Mouse (Mus musculus): Measurements from ENCODE around the gene Ccdc92b. TPM values are rescaled to one million over a fixed set of nuclear protein-coding genes. Genes with fewer than 3 reads are reported as not detected.

The Ccdc92b gene
- total RNA-seq, 1 experiment from 2014 or later: 0.05 TPM

DNA sequence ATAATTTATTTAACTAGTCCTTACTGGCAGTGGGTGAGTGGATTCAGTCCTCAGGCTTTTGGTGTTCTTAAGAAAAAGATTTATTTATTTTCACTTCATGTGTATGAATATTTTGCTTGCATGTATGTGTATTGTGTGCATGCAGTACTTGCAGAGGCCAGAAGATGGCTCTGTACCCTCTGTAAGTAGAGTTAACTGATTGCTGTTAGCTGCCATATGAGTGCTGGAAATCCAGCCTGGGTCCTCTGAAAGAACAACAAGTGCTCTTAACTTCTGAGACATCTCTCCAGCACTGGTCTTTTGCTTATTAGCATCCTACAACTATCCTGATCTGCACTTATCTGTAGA is 21.4 kb upstream of the Ccdc92b start:
- no peak for ATAC-seq (replicated peaks in 1 of 2; ENCODE audit: insufficient read depth in 1 of 2, low FRiP score in 2 of 2, low TSS enrichment in 1 of 2, low read depth in 1 of 2, poor library complexity in 2 of 2, severe bottlenecking in 2 of 2)

- ATAC-seq (replicated peaks in 1 of 2; ENCODE audit: insufficient read depth in 1 of 2, low FRiP score in 2 of 2, low TSS enrichment in 1 of 2, low read depth in 1 of 2, poor library complexity in 2 of 2, severe bottlenecking in 2 of 2): no peak
Observed at GRCm38 (mm10) chr11:74602286-74602685, 17.1 kb upstream of the Ccdc92b start.

- ATAC-seq (replicated peaks in 1 of 2; ENCODE audit: insufficient read depth in 1 of 2, low FRiP score in 2 of 2, low TSS enrichment in 1 of 2, low read depth in 1 of 2, poor library complexity in 2 of 2, severe bottlenecking in 2 of 2): no peak
Observed at GRCm38 (mm10) chr11:74610068-74610467, 9.3 kb upstream of the Ccdc92b start.

- ATAC-seq (replicated peaks in 1 of 2; ENCODE audit: insufficient read depth in 1 of 2, low FRiP score in 2 of 2, low TSS enrichment in 1 of 2, low read depth in 1 of 2, poor library complexity in 2 of 2, severe bottlenecking in 2 of 2): 0 out of 4 replicates have a peak, but pooled peaks have one; percentile 17 to 21
Observed at GRCm38 (mm10) chr11:74610545-74611176, 8.7 kb upstream of the Ccdc92b start, which contains the start of gene Rap1gap2. Gene Rap1gap2 (minus strand): TSS chr11:74610915.

DNA sequence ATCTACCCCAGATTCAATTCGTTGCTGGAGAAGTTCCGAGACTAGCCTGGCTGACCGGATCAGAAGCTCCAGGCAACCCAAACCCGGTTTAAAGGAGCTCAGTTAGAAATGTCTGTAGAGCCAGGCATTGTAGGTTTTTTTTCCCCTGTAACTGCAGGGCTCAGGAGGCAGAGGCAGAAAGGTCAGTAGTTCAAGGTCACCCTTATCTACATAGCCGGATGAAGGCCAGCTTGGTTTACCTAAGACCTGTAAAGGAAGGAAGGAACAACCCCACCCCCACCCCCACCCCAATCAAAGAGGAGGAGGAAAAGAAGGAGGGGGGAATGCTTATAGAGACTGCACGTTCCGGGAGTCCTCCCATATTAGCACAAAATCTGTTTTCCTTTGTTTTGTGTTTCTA is 8.0 kb upstream of the Ccdc92b start:
- no peak for ATAC-seq (replicated peaks in 1 of 2; ENCODE audit: insufficient read depth in 1 of 2, low FRiP score in 2 of 2, low TSS enrichment in 1 of 2, low read depth in 1 of 2, poor library complexity in 2 of 2, severe bottlenecking in 2 of 2)

DNA sequence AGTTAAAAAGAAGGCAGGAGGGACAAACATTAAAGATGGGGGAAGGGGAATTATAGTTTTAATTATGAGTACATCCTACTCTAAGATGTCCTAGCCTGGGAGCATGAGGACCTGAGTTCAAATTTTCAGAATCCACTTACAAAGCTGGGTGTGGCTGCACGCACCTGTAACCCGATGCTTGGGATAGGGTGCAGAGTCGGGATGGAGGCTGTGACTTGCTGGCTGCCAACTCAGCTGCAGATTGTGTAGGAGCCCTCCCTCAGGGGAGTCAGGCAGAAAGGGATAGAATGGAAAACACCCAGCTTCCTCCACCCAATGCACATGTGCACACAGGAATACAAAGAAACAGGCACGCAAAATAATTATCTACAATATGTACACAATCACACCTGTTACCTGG is 6.0 kb upstream of the Ccdc92b start:
- no peak for ATAC-seq (replicated peaks in 1 of 2; ENCODE audit: insufficient read depth in 1 of 2, low FRiP score in 2 of 2, low TSS enrichment in 1 of 2, low read depth in 1 of 2, poor library complexity in 2 of 2, severe bottlenecking in 2 of 2)

DNA sequence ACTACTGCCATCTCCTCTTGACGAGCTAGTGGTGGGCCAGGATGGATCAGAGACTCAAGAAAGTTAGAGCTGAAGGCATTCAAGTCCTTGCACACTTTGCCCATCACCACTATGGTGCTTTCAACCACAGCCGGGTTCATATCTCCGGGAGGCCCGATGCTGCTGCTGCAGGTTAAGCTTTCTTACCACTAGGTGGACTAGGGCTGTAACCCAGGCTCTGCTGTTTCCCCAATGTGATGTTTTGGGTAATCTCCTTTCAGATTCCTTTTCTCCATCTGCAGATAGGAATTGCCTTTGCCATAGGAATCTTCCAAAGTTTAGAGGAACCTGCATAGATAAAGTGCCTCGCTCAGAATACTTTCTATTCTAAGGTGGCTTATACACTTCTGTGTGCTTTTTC is 3.8 kb upstream of the Ccdc92b start:
- ATAC-seq (replicated peaks in 1 of 2; ENCODE audit: insufficient read depth in 1 of 2, low FRiP score in 2 of 2, low TSS enrichment in 1 of 2, low read depth in 1 of 2, poor library complexity in 2 of 2, severe bottlenecking in 2 of 2): no peak

DNA sequence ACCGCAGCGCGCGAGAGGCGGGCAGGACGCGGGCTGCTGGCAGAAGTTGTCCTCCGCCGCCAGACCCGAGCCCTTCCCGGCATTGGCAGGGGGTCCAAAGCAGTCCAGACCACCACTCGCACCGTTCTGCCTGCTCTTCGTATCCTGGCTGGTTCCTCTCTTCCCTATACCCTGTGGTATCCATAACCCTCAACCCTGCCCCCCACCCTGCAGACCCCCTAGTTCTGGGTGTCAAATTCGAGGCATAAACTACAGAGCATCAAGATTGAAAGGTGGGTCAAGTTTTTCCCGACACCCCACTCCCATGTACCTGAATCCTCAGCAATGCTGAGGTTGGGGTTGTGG is 523 bp downstream of the Ccdc92b start:
- ATAC-seq (replicated peaks in 1 of 2; ENCODE audit: insufficient read depth in 1 of 2, low FRiP score in 2 of 2, low TSS enrichment in 1 of 2, low read depth in 1 of 2, poor library complexity in 2 of 2, severe bottlenecking in 2 of 2): no peak

- ATAC-seq (replicated peaks in 1 of 2; ENCODE audit: insufficient read depth in 1 of 2, low FRiP score in 2 of 2, low TSS enrichment in 1 of 2, low read depth in 1 of 2, poor library complexity in 2 of 2, severe bottlenecking in 2 of 2): no peak; a peak in 1 of 4 replicates
Observed at GRCm38 (mm10) chr11:74621974-74622669, 2.7 kb downstream of the Ccdc92b start.

- no peak for ATAC-seq (replicated peaks in 1 of 2; ENCODE audit: insufficient read depth in 1 of 2, low FRiP score in 2 of 2, low TSS enrichment in 1 of 2, low read depth in 1 of 2, poor library complexity in 2 of 2, severe bottlenecking in 2 of 2)
Observed at GRCm38 (mm10) chr11:74623693-74624092, 4.3 kb downstream of the Ccdc92b start.

DNA sequence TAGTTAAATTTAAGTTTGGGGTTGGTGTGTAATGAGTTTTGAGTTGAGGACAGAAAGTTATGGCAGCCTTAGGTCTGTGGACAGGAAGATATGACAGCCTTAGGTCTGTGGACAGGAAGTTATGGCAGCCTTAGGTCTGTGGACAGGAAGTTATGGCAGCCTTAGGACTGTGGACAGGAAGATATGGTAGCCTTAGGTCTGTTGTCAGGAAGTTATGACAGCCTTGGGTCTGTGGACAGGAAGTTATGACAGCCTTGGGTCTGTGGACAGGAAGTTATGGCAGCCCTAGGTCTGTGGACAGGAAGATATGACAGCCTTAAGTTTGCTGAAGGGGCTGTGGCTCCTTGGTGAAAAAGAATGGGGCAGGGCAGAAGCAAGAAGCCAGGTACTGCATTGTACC is 5.9 kb downstream of the Ccdc92b start:
- peak; percentile 27 to 51; a peak in 2 of 4 replicates for ATAC-seq (replicated peaks in 1 of 2; ENCODE audit: insufficient read depth in 1 of 2, low FRiP score in 2 of 2, low TSS enrichment in 1 of 2, low read depth in 1 of 2, poor library complexity in 2 of 2, severe bottlenecking in 2 of 2)

GRCm38 (mm10) chr11:74627481-74627880 is 8.1 kb downstream of the Ccdc92b start:
- no peak for ATAC-seq (replicated peaks in 1 of 2; ENCODE audit: insufficient read depth in 1 of 2, low FRiP score in 2 of 2, low TSS enrichment in 1 of 2, low read depth in 1 of 2, poor library complexity in 2 of 2, severe bottlenecking in 2 of 2)

DNA sequence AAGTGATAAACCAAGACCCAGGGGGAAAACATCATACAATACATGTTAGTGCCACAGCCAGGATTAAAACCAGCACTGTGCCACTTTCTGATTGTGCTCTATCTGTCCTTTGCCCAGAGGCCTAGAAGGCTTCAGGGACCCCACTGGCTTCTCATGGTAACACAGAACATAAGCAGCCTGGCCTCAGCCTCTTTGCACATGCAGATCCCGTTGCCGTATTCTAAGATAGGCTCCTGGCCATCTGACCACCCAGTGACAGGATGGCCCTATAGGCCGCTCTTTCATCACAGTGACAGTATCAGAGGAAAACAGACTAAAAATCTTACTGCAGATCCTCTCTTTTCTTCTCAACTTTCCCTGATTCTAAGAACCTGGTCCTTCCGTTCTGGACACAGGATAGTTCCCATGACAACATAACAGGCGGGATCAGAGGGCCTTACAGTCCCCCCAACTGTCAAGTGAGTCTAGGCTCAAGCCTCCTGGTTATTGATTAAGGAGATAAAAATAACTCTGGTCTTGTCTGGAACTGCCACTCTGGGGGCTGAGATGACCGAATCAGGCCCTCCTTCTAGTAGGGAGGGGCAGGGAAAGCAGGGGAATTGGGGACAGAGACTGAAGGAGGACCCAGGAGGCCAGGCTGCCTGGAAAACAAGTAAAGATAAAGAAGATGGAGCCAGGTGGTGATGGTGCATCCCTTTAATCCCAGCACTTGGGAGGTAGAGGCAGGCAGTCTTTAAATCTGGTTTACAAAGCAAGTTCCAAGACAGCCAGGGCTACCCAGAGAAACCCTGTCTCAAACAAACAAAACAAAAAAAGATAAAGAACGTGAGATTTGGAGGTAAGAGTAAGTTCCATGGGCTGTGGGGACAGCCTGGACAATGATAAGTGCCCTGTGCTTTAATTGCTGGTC is 12.7 kb downstream of the Ccdc92b start:
- ATAC-seq (replicated peaks in 1 of 2; ENCODE audit: insufficient read depth in 1 of 2, low FRiP score in 2 of 2, low TSS enrichment in 1 of 2, low read depth in 1 of 2, poor library complexity in 2 of 2, severe bottlenecking in 2 of 2): no peak

DNA sequence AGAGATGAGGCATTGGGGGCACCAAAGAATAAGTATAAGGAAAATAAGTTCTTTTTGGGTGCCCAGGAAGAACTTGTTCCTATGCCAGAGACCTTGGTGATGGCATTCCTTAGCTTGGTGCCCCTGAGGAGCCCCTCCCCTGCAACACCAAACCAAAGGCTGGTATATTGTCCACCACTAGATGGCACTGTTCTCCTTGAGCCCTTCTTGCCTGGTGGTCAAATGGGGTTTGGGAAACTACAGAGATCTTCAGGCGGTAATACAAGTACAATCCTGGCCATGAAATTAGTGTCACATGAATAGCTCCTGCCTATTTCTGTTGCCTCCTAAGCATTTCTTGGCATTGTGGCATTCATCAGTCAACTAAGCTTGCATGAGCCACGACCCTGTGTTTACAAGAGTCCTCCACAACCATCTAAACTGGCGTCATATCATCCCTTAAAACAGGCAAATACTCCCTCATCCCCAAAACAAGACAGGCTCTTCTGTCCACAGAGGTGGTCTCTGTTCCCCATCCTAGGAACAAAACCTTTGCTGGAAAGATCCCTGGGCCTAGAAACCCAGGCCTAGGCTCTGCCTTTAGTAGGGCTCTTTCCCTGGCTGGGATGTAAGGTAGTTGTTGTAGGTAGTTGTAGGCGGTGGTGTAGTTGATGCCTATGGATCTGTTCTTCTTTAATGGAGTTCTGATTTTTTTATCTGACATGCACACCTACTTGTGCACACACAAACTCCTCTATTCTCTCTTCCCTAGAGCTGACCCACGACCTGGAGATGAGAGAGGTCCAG is 15.3 kb downstream of the Ccdc92b start:
- peak; percentile 44 to 72 for ATAC-seq (replicated peaks in 1 of 2; ENCODE audit: insufficient read depth in 1 of 2, low FRiP score in 2 of 2, low TSS enrichment in 1 of 2, low read depth in 1 of 2, poor library complexity in 2 of 2, severe bottlenecking in 2 of 2)

DNA sequence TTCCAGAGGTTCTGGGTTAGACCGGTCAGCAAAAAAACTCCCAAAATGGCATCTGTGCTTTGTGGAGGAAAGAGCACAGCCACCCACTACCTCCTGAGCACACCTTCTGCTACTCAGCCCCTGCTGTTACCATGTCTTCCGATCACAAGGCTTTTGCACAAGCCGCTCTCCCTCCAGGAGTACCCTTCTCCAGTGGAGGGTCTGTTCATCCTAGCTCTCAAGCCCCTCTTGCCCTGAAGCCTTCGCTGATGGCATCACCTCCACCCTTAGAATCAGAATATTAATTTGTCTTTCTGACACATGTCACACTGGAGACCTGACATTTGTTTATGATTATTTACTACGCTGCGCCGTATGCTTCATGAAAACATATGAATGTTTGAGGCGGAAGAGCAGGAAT is 18.1 kb downstream of the Ccdc92b start:
- no peak for ATAC-seq (replicated peaks in 1 of 2; ENCODE audit: insufficient read depth in 1 of 2, low FRiP score in 2 of 2, low TSS enrichment in 1 of 2, low read depth in 1 of 2, poor library complexity in 2 of 2, severe bottlenecking in 2 of 2)

- peak; percentile 52 to 74; a peak in 3 of 4 replicates for ATAC-seq (replicated peaks in 1 of 2; ENCODE audit: insufficient read depth in 1 of 2, low FRiP score in 2 of 2, low TSS enrichment in 1 of 2, low read depth in 1 of 2, poor library complexity in 2 of 2, severe bottlenecking in 2 of 2)
Observed at GRCm38 (mm10) chr11:74637971-74638790, 18.8 kb downstream of the Ccdc92b start.
